Mouse (Mus musculus) limb, embryonic 13.5 days (tissue): ENCODE data around the gene Acss2. TPM values are rescaled to one million over a fixed set of nuclear protein-coding genes. Genes with fewer than 3 reads are reported as not detected.

Experiments used
- ATAC-seq: fragments of 200-750 bp; cut with Nextera tagmentation; 2 replicates; pipeline ENCODE4 v1.8.0; 2017; ENCODE audit warnings: low read depth, moderate number of reproducible peaks, moderate TSS enrichment; ENCODE audit not compliant: low FRiP score
- H3K27ac ChIP-seq: fragments of 300-500 bp; sonication (generic); 2 replicates; pipeline ENCODE4 v1.5.1; 2015; ENCODE audit warnings: inconsistent platforms, mild to moderate bottlenecking, moderate library complexity
- H3K27me3 ChIP-seq: fragments of 300-500 bp; sonication (generic); 2 replicates; pipeline ENCODE4 v1.6.1; 2015; ENCODE audit warnings: mild to moderate bottlenecking, inconsistent platforms
- H3K36me3 ChIP-seq: fragments of 300-500 bp; sonication (generic); 2 replicates; pipeline ENCODE4 v1.6.1; 2015; ENCODE audit warnings: inconsistent platforms, mild to moderate bottlenecking, moderate library complexity
- H3K4me1 ChIP-seq: fragments of 300-500 bp; sonication (generic); 2 replicates; pipeline ENCODE4 v1.6.1; 2015; ENCODE audit warnings: inconsistent platforms
- H3K4me2 ChIP-seq: fragments of 300-500 bp; sonication (generic); replicated peaks from 2 replicates; pipeline ENCODE4 v1.6.1; 2015; ENCODE audit warnings: inconsistent platforms, mild to moderate bottlenecking, moderate library complexity
- H3K4me3 ChIP-seq: fragments of 300-500 bp; sonication (generic); 2 replicates; pipeline ENCODE4 v1.5.1; 2015; ENCODE audit warnings: moderate library complexity, mild to moderate bottlenecking, inconsistent platforms
- H3K9ac ChIP-seq: fragments of 300-500 bp; sonication (generic); 2 replicates; pipeline ENCODE4 v1.6.1; 2015; ENCODE audit warnings: mild to moderate bottlenecking, inconsistent platforms
- H3K9me3 ChIP-seq: fragments of 300-500 bp; sonication (generic); 2 replicates; pipeline ENCODE4 v1.6.1; 2016; ENCODE audit warnings: inconsistent platforms
- WGBS: fragments of 180-500 bp; shearing (Covaris S2); methylation state at CpG from one replicate; pipeline ENCODE4 v1.1.7; 2015; 5-methylcytosine and 5-hydroxymethylcytosine counted together
- polyA plus RNA-seq: library from polyadenylated mRNA; unstranded; fragments of >200 nt; fragmentation: Nextera tagmentation; extraction: Ambion mirVana; gene quantifications from 2 replicates; pipeline ENCODE4 v1.2.1, GENCODE M21; 2015

Acss2 gene
- polyA plus RNA-seq, 1 experiment from 2014 or later = 13.2 TPM

DNA sequence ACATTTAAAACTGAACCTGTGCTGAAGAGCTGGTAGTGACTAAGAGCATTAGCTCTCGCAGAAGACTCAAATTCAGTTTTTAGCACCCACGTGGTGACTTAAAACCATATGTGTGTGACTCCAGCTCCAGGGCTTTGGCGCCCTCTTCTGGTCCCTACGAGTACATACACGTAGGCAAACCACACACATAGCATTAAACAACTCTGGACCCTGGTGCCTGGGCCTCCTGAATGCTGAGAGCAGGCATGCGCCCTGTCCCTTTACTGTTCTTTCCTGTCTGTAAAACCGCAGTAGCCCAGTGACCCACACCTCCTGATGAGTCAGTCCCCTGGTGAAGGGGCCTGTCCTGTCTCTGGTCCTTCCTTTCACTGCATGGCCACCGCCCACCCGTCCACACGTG lies 107.0 kb downstream of the Acss2 start:
- Histone ChIP-seq H3K4me3 (no peak overlapping the region), H3K4me1 (peaks cover 10% of the 10 kb centered on the region), H3K9ac (no peak overlapping the region), H3K27me3 (peaks cover 72% of the 10 kb centered on the region), H3K36me3 (no peaks in the 10 kb centered on the region), H3K27ac (no peak overlapping the region), H3K4me2 (no peak overlapping the region), H3K9me3 (peaks cover 6% of the 10 kb centered on the region; the same call in 1 of the 2 replicates)
- 36% methylated on average over 10 of the region's 10 CpGs for WGBS
- no peak for ATAC-seq

GRCm38 (mm10) chr2:155626277-155626676 lies 108.5 kb downstream of the Acss2 start:
- Histone ChIP-seq H3K27ac (no peak overlapping the region), H3K4me3 (no peak overlapping the region), H3K36me3 (peaks cover 2% of the 10 kb centered on the region), H3K27me3 (peaks cover 79% of the 10 kb centered on the region), H3K4me2 (no peak overlapping the region), H3K9me3 (peaks cover 6% of the 10 kb centered on the region; the same call in 1 of the 2 replicates), H3K4me1 (peaks cover 25% of the 10 kb centered on the region), H3K9ac (no peak overlapping the region)
- WGBS = 48% methylated on average over 15 of the region's 15 CpGs
- no peak for ATAC-seq

- ATAC-seq = no peak
- H3K27me3 ChIP-seq = peaks cover 88% of the 10 kb centered on the region
- H3K27ac ChIP-seq = no peak overlapping the region
- peaks cover 26% of the 10 kb centered on the region for H3K4me1 ChIP-seq
- H3K36me3 ChIP-seq = peaks cover 11% of the 10 kb centered on the region
- H3K9me3 ChIP-seq = peaks cover 6% of the 10 kb centered on the region; the same call in 1 of the 2 replicates
- no peak overlapping the region for H3K9ac ChIP-seq
- H3K4me2 ChIP-seq = no peak overlapping the region
- no peak overlapping the region for H3K4me3 ChIP-seq
- 42% methylated on average over 21 of the region's 21 CpGs for WGBS
Measured at GRCm38 (mm10) chr2:155627030-155627738, 109.4 kb downstream of the Acss2 start.

DNA sequence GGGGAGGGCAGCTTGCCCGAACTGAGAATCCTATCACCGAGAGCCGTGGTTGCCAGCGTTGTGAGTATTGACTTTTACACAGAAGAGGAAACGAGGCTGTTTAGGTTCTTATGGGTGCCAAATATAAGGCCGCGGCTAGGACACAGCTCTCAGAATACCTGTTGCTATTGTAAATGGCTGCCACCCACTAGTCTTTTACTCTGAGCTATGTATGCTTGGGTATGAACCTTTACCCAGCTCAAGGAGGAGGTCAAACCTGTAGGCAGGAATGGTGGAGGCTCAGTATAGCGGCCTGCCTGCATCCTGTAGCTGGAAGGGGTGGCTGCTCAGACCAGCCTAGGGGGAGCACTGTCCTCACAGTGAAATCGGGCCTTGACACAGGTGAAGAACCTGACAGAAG lies 110.4 kb downstream of the Acss2 start:
- H3K36me3 ChIP-seq = peaks cover 20% of the 10 kb centered on the region
- no peak overlapping the region for H3K4me3 ChIP-seq
- H3K4me2 ChIP-seq = no peak overlapping the region
- ATAC-seq = no peak
- H3K27ac ChIP-seq = no peak overlapping the region
- WGBS = 82% methylated on average over 9 of the region's 9 CpGs
- no peak overlapping the region for H3K9ac ChIP-seq
- H3K9me3 ChIP-seq = peaks cover 6% of the 10 kb centered on the region; the same call in 1 of the 2 replicates
- H3K27me3 ChIP-seq = peaks cover 91% of the 10 kb centered on the region
- peaks cover 26% of the 10 kb centered on the region for H3K4me1 ChIP-seq

DNA sequence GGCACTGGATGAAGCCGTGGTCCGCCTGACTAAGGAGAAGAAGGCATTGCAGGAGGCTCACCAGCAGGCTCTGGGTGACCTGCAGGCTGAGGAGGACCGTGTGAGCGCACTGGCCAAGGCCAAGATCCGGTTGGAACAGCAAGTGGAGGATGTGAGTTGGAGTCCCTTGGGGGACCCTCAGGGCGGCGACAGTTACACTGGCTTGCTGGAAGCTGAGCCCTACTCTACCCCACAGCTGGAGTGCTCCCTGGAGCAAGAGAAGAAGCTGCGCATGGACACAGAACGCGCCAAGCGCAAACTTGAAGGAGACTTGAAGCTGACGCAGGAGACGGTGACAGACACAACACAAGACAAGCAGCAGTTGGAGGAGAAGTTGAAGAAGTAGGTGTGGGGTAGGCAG lies 110.8 kb downstream of the Acss2 start:
- Histone ChIP-seq H3K27me3 (peaks cover 91% of the 10 kb centered on the region), H3K4me2 (no peak overlapping the region), H3K9me3 (peaks cover 6% of the 10 kb centered on the region; the same call in 1 of the 2 replicates), H3K36me3 (peaks cover 24% of the 10 kb centered on the region), H3K4me1 (peaks cover 26% of the 10 kb centered on the region), H3K4me3 (no peak overlapping the region), H3K27ac (no peak overlapping the region), H3K9ac (no peak overlapping the region)
- 75% methylated on average over 13 of the region's 13 CpGs for WGBS
- ATAC-seq = no peak

GRCm38 (mm10) chr2:155629231-155629661 lies 111.5 kb downstream of the Acss2 start:
- Histone ChIP-seq H3K4me3 (peak overlapping the region; percentile 43), H3K4me2 (peak overlapping the region; percentile 78), H3K27ac (no peak overlapping the region), H3K4me1 (peaks cover 26% of the 10 kb centered on the region), H3K27me3 (peaks cover 97% of the 10 kb centered on the region), H3K36me3 (peaks cover 32% of the 10 kb centered on the region), H3K9ac (peak overlapping the region; percentile 59), H3K9me3 (peaks cover 6% of the 10 kb centered on the region; the same call in 1 of the 2 replicates)
- under 1% methylated on average over 35 of the region's 35 CpGs for WGBS
- 0 out of 2 replicates have a peak, but pooled peaks have one; percentile 30 for ATAC-seq

DNA sequence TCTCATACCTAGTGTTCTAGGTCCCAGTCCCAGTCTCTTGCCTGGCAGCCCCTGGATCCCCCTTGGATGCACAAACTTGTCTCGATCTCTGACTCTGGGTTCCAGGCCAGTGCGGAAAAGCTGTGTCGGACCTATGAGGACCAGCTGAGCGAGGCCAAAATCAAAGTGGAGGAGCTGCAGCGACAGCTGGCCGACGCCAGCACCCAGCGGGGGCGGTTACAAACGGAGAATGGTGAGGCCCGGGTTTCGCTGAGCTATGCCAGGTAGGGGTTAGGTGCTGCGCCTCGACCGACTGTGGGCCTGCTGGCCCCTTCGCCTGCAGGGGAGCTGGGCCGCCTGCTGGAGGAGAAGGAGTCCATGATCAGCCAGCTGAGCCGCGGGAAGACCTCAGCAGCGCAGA lies 112.4 kb downstream of the Acss2 start:
- H3K4me3 ChIP-seq = peak overlapping the region; percentile 4; the same call in 1 of the 2 replicates
- peak overlapping the region; percentile 32; the same call in 1 of the 2 replicates for H3K4me2 ChIP-seq
- H3K27ac ChIP-seq = no peak overlapping the region
- ATAC-seq = no peak
- peaks cover 97% of the 10 kb centered on the region for H3K27me3 ChIP-seq
- no peaks in the 10 kb centered on the region for H3K9me3 ChIP-seq
- H3K9ac ChIP-seq = peak overlapping the region; percentile 43; the same call in 1 of the 2 replicates
- 20% methylated on average over 20 of the region's 20 CpGs for WGBS
- peaks cover 26% of the 10 kb centered on the region for H3K4me1 ChIP-seq
- peaks cover 41% of the 10 kb centered on the region for H3K36me3 ChIP-seq

GRCm38 (mm10) chr2:155630590-155631416 lies 113.1 kb downstream of the Acss2 start:
- Histone ChIP-seq H3K27me3 (peaks cover 93% of the 10 kb centered on the region), H3K4me3 (peak overlapping the region; percentile 4; the same call in 1 of the 2 replicates), H3K4me1 (peaks cover 26% of the 10 kb centered on the region), H3K9ac (peak overlapping the region; percentile 43; the same call in 1 of the 2 replicates), H3K36me3 (peaks cover 47% of the 10 kb centered on the region), H3K4me2 (peak overlapping the region; percentile 32; the same call in 1 of the 2 replicates), H3K27ac (no peak overlapping the region), H3K9me3 (no peaks in the 10 kb centered on the region)
- ATAC-seq = no peak
- 21% methylated on average over 43 of the region's 43 CpGs for WGBS

DNA sequence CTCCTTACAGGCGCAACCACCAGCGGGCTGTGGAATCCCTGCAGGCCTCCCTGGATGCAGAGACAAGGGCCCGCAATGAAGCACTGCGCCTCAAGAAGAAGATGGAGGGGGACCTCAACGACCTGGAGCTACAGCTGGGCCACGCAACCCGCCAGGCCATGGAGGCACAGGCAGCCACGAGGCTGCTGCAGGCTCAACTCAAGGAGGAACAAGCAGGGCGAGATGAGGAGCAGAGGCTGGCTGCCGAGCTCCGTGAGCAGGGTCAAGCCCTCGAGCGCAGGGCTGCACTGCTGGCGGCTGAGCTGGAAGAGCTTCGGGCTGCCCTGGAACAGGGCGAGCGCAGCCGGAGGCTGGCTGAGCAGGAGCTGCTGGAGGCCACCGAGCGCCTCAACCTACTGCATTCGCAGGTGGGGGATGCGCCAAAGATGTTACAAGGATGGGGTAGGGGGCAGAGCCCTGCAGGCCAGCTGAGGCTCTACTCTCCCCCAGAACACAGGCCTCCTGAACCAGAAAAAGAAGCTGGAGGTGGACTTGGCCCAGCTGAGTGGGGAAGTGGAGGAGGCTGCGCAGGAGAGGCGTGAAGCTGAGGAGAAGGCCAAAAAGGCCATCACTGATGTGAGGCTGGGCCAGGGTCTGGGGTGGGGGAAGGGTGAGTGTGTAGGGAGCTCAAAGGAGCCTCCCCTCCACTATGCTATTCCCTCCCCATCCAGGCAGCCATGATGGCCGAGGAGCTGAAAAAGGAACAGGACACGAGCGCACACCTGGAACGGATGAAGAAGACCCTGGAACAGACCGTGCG lies 114.6 kb downstream of the Acss2 start:
- H3K36me3 ChIP-seq = peaks cover 63% of the 10 kb centered on the region
- no peak overlapping the region for H3K9ac ChIP-seq
- no peak overlapping the region for H3K27ac ChIP-seq
- peaks cover 78% of the 10 kb centered on the region for H3K27me3 ChIP-seq
- no peak overlapping the region for H3K4me3 ChIP-seq
- H3K4me2 ChIP-seq = no peak overlapping the region
- no peaks in the 10 kb centered on the region for H3K9me3 ChIP-seq
- peaks cover 26% of the 10 kb centered on the region for H3K4me1 ChIP-seq
- ATAC-seq = no peak
- 73% methylated on average over 30 of the region's 30 CpGs for WGBS

DNA sequence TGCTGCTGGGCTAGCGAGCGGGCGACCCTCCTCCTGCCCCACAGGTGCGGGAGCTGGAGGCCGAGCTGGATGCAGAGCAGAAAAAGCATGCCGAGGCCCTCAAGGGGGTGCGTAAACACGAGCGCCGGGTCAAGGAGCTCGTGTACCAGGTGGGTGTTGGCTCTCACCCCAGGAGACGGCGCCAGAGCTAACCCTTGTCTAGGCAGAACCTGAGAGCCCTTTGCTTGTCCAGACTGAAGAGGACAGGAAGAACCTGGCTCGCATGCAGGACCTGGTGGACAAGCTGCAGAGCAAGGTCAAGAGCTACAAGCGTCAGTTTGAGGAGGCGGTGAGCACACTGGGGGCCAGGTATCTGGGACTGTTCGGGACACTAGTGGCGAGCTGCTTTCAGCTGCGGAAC lies 115.4 kb downstream of the Acss2 start:
- no peak for ATAC-seq
- Histone ChIP-seq H3K27ac (no peak overlapping the region), H3K4me3 (no peak overlapping the region), H3K27me3 (peaks cover 70% of the 10 kb centered on the region), H3K36me3 (peaks cover 70% of the 10 kb centered on the region), H3K9ac (no peak overlapping the region), H3K4me2 (no peak overlapping the region), H3K9me3 (no peaks in the 10 kb centered on the region), H3K4me1 (peaks cover 26% of the 10 kb centered on the region)
- WGBS = 69% methylated on average over 19 of the region's 19 CpGs

DNA sequence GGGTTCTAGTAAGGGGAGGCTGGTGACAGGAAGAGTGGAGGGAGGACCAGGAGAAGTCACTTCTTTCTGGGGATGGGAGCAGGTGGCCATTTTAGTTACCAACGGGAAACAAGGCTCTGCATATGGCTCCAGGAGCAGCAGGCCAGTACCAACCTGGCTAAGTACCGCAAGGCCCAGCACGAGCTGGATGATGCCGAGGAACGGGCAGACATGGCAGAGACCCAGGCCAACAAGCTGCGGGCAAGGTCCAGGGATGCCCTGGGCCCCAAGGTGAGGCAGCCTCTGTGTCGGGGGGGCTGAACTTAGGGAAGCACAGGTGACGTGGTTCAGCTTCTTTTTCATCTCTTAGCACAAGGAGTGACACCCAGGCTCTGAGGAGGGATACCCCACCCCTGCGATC lies 116.0 kb downstream of the Acss2 start:
- Histone ChIP-seq H3K36me3 (peaks cover 77% of the 10 kb centered on the region), H3K9me3 (no peaks in the 10 kb centered on the region), H3K27ac (no peak overlapping the region), H3K9ac (no peak overlapping the region), H3K27me3 (peaks cover 64% of the 10 kb centered on the region), H3K4me3 (no peak overlapping the region), H3K4me2 (no peak overlapping the region), H3K4me1 (peaks cover 26% of the 10 kb centered on the region)
- 84% methylated on average over 9 of the region's 9 CpGs for WGBS
- no peak for ATAC-seq
